ENCODE assay signal across 16 mouse cellular contexts in the genomic region with DNA sequence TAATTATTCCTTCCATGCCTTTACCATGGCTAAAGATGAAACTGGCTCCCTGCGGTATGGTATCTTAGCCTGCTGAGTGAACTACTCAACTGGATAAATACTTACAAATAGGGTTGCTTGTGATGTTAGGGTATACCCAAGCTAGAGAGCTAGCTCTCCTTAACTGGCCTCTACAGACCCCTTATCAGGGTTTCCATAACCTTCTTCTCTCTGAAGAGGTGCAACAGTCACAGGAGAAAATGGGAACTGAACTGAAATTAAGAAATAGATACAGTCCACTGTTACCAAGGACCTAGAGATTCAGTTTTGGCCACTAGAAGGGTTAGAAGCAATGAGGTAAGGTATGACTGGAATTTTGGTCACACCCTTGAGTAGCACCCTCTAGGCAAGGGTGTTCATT.
"Had no signal": no experiment of that assay in that cellular context is flagged by ENCODE, and none has a peak within 500 bp of the region (broad histone marks: within the 10 kb centered on the region; RNA-seq: fewer than 3 reads in every experiment).

No protein-coding gene starts in this region.

- H3K4me3 ChIP-seq: kidney, embryonic 15.5 days; limb, embryonic 13.5 days; megakaryocyte, embryonic 14.5 days; midbrain, embryonic 12.5 days; neural tube, embryonic 13.5 days; stomach, embryonic 15.5 days had no signal

- ATAC-seq: midbrain, embryonic 16.5 days had no signal

- H3K9ac ChIP-seq: kidney, embryonic 15.5 days; limb, embryonic 13.5 days; midbrain, embryonic 12.5 days; neural tube, embryonic 13.5 days; stomach, embryonic 15.5 days had no signal

- DNase-seq: kidney, adult 18-20 months; kidney, postnatal 25 days; left cerebral cortex, postnatal 4 days; lung, adult 2 months; lung, postnatal 10 days; lung, postnatal 4 days; right cerebral cortex, postnatal 14 days; thymus, adult 2 months; thymus, postnatal 25 days had no signal

- H3K27ac ChIP-seq: kidney, embryonic 15.5 days; limb, embryonic 13.5 days; midbrain, embryonic 12.5 days; neural tube, embryonic 13.5 days; stomach, embryonic 15.5 days had no signal

- H3K4me1 ChIP-seq: neural tube, embryonic 13.5 days had no signal

- H3K36me3 ChIP-seq: kidney, embryonic 15.5 days; limb, embryonic 13.5 days; midbrain, embryonic 12.5 days; neural tube, embryonic 13.5 days; stomach, embryonic 15.5 days had no signal

- H3K27me3 ChIP-seq: kidney, embryonic 15.5 days; limb, embryonic 13.5 days; neural tube, embryonic 13.5 days; stomach, embryonic 15.5 days had no signal

- H3K4me2 ChIP-seq: kidney, embryonic 15.5 days; limb, embryonic 13.5 days; midbrain, embryonic 12.5 days; neural tube, embryonic 13.5 days; stomach, embryonic 15.5 days had no signal

- H3K9me3 ChIP-seq: kidney, embryonic 15.5 days; limb, embryonic 13.5 days; megakaryocyte, embryonic 14.5 days; midbrain, embryonic 12.5 days; neural tube, embryonic 13.5 days; stomach, embryonic 15.5 days had no signal
